Mouse (Mus musculus) myocyte (in vitro differentiated cells): ENCODE data around the gene Icam2. TPM values are rescaled to one million over a fixed set of nuclear protein-coding genes. Genes with fewer than 3 reads are reported as not detected.

Experiments used
- H3K27me3 ChIP-seq: one replicate; pipeline ENCODE4 v1.6.1; 2011; ENCODE audit not compliant: control insufficient read depth, insufficient read depth, insufficient read length
- H3K36me3 ChIP-seq: one replicate; pipeline ENCODE4 v1.6.1; 2011; ENCODE audit not compliant: control insufficient read depth, insufficient read depth
- H3K4me2 ChIP-seq: one replicate; pipeline ENCODE4 v1.6.1; 2011; ENCODE audit warnings: low read depth, control low read depth
- H3K4me3 ChIP-seq: one replicate; pipeline ENCODE4 v1.5.1; 2011; ENCODE audit warnings: mild to moderate bottlenecking, control low read depth, moderate library complexity
- H3K79me2 ChIP-seq: one replicate; pipeline ENCODE4 v1.6.1; 2011; ENCODE audit not compliant: control insufficient read depth, insufficient read depth
- H3ac ChIP-seq: one replicate; pipeline ENCODE4 v1.6.1; 2011; ENCODE audit not compliant: control insufficient read depth, insufficient read length
- CEBPB ChIP-seq: IDR thresholded peaks from 2 replicates; pipeline ENCODE4 v1.6.1; 2011; ENCODE audit warnings: mild to moderate bottlenecking, moderate library complexity; ENCODE audit not compliant: poor library complexity, insufficient read depth, severe bottlenecking
- E2F4 ChIP-seq: IDR thresholded peaks from one replicate; pipeline ENCODE4 v1.6.1; 2011; ENCODE audit warnings: mild to moderate bottlenecking, control low read depth, moderate library complexity; ENCODE audit not compliant: insufficient read depth
- MAX ChIP-seq: IDR thresholded peaks from one replicate; pipeline ENCODE4 v1.6.1; 2011; ENCODE audit warnings: low read depth, mild to moderate bottlenecking, control low read depth
- MYOD1 ChIP-seq, 3 experiments: IDR thresholded peaks; one replicate each; pipeline ENCODE4 v1.6.1; 2011; ENCODE audit warnings: control low read depth in 2 of 3, low read depth in 2 of 3, mild to moderate bottlenecking in 2 of 3, moderate library complexity in 1 of 3; ENCODE audit not compliant: insufficient read length in 2 of 3, control insufficient read depth in 1 of 3
- MYOG ChIP-seq, 3 experiments: IDR thresholded peaks; one replicate each; pipeline ENCODE4 v1.6.1; 2011; ENCODE audit warnings: control low read depth in 2 of 3, low read depth in 2 of 3, mild to moderate bottlenecking in 2 of 3; ENCODE audit not compliant: insufficient read length in 2 of 3, control insufficient read depth in 1 of 3, insufficient read depth in 1 of 3
- POLR2A ChIP-seq: IDR thresholded peaks from one replicate; pipeline ENCODE4 v1.6.1; 2011; ENCODE audit warnings: low read depth, mild to moderate bottlenecking, control low read depth, moderate library complexity; ENCODE audit not compliant: insufficient read length
- POLR2AphosphoS2 ChIP-seq: IDR thresholded peaks from one replicate; pipeline ENCODE4 v1.6.1; 2011; ENCODE audit warnings: low read depth, control low read depth; ENCODE audit not compliant: insufficient read length
- REST ChIP-seq: IDR thresholded peaks from one replicate; pipeline ENCODE4 v1.6.1; 2011; ENCODE audit warnings: mild to moderate bottlenecking, control low read depth, moderate library complexity; ENCODE audit not compliant: insufficient read depth, insufficient read length
- SRF ChIP-seq: IDR thresholded peaks from one replicate; pipeline ENCODE4 v1.6.1; 2011; ENCODE audit warnings: low read depth; ENCODE audit not compliant: control insufficient read depth, insufficient read length
- TCF12 ChIP-seq: IDR thresholded peaks from one replicate; pipeline ENCODE4 v1.6.1; 2011; ENCODE audit warnings: mild to moderate bottlenecking, control low read depth; ENCODE audit not compliant: poor library complexity, insufficient read depth, severe bottlenecking
- TCF3 ChIP-seq: IDR thresholded peaks from one replicate; pipeline ENCODE4 v1.6.1; 2011; ENCODE audit warnings: low read depth, control low read depth; ENCODE audit not compliant: insufficient read length
- USF1 ChIP-seq: IDR thresholded peaks from one replicate; pipeline ENCODE4 v1.6.1; 2011; ENCODE audit warnings: low read depth, mild to moderate bottlenecking, control low read depth, moderate library complexity
- polyA plus RNA-seq: library from polyadenylated mRNA; unstranded; fragments of >200 nt; fragmentation: generic; extraction: Trizol; gene quantifications from one replicate; pipeline ENCODE4 v1.2.1, GENCODE M21; 2012; ENCODE audit warnings: missing spikeins

The Icam2 gene
- polyA plus RNA-seq, 1 experiment: not detected

DNA sequence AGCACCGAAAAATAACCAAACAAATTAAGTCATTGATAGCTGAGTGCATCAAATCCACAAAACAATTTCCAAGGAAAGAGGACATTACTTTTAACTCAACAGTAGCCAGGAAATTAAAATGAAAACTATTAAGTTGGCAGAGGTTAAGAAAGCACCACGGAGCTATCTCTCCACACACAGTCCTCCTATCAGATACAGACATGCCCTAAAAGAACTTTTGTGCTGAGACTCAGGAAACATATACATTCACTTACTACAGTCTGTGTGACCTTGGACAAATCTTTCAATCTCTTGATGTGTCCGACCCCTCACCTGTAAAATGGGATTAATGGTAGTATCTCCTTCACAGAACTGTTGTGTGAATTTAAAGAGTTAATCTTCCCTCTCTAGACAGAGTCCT is 1.5 kb downstream of the Icam2 start:
- TF ChIP-seq MAX (no peak), USF1 (no peak), POLR2A (no peak), E2F4 (no peak), SRF (no peak)
- Histone ChIP-seq H3K4me2 (no peak overlapping the region), H3K36me3 (no peaks in the 10 kb centered on the region), H3K4me3 (no peak overlapping the region), H3K79me2 (no peaks in the 10 kb centered on the region), H3K27me3 (no peaks in the 10 kb centered on the region), H3ac (no peak overlapping the region)

DNA sequence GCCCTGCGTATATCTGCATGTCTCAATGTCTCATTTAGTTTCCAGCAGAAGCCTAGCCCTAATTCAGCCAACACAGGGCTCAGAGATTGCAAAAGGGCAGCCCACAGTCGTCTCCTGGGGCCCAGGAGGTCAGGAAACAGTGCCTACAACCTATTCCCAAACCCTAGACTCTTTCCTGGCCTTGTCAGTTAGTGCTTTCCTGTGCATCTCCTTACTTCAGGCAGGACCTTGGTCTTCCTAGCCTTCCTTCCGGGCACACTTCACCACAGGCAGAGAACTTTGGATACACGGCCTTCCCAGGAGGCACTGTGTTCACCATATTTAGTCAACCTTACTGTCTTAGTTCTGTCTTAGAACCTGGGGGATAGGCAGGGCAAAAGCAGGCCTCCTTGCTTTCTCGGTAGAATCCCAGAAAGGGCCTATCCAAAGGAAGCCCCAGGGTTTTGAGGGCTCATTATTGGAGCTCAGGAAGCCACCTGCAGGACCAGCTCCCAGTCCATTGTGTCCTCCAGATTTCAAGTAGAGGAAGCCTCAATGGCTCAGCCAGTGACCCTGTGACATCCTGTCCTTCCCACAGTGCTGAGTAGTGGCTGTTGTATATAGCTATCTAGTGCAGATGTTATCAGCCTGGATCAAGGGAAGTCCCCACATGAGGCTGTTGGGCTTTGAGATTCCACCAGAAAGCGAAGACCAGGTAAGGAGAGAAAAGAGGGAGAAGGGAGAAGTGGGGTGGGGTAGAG is 4.7 kb downstream of the Icam2 start:
- H3K27me3 ChIP-seq: peaks cover 17% of the 10 kb centered on the region

DNA sequence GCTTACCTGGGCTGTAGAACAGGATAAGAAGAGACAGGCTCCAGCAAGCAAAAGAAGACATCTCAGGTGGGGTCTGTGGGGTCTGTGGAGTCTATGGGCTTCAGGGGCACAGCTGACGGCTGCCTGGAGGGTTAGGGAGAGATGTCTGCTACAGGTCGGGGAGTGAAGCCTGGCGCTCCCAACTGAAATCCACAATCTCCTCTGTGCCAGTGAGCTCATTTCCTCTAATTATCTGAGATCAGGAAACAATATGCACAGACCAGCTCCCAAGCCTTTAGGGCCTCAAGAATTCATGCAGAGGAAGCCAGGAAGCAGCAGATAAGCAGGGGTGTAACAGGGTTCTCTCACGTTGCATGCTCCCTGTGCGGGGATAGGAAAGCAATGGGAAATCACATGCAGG is 5.5 kb downstream of the Icam2 start:
- no peak overlapping the region for H3K4me2 ChIP-seq
- no peak for TF ChIP-seq REST
- TF ChIP-seq USF1: no peak
- TF ChIP-seq MYOD1 (IDR thresholded peaks at IDR 0.05; ENCODE audit: control insufficient read depth in 1 of 3, insufficient read length in 2 of 3, low read depth in 2 of 3): no peak
- TF ChIP-seq E2F4: no peak
- no peak for TF ChIP-seq TCF3
- TF ChIP-seq MYOG (IDR thresholded peaks at IDR 0.05; ENCODE audit: control insufficient read depth in 1 of 3, insufficient read depth in 1 of 3, insufficient read length in 2 of 3, low read depth in 2 of 3): no peak
- TF ChIP-seq POLR2A: no peak
- TF ChIP-seq CEBPB: no peak
- TF ChIP-seq MAX: no peak
- TF ChIP-seq SRF: no peak
- H3K4me3 ChIP-seq: no peak overlapping the region
- H3ac ChIP-seq: no peak overlapping the region
- H3K79me2 ChIP-seq: no peaks in the 10 kb centered on the region
- H3K27me3 ChIP-seq: peaks cover 25% of the 10 kb centered on the region
- H3K36me3 ChIP-seq: no peaks in the 10 kb centered on the region

More for the DNA sequence above, 4.7 kb downstream of the Icam2 start:
- no peaks in the 10 kb centered on the region for H3K36me3 ChIP-seq
- TF ChIP-seq MYOD1 (IDR thresholded peaks at IDR 0.05; ENCODE audit: control insufficient read depth in 1 of 3, insufficient read length in 2 of 3, low read depth in 2 of 3) (no peak), USF1 (no peak), SRF (no peak), REST (no peak), MAX (no peak), TCF3 (no peak), CEBPB (no peak), E2F4 (no peak), POLR2A (no peak), POLR2AphosphoS2 (no peak), MYOG (IDR thresholded peaks at IDR 0.05; ENCODE audit: control insufficient read depth in 1 of 3, insufficient read depth in 1 of 3, insufficient read length in 2 of 3, low read depth in 2 of 3) (no peak)
- H3K4me3 ChIP-seq: no peak overlapping the region
- H3ac ChIP-seq: no peak overlapping the region
- H3K79me2 ChIP-seq: no peaks in the 10 kb centered on the region
- no peak overlapping the region for H3K4me2 ChIP-seq

DNA sequence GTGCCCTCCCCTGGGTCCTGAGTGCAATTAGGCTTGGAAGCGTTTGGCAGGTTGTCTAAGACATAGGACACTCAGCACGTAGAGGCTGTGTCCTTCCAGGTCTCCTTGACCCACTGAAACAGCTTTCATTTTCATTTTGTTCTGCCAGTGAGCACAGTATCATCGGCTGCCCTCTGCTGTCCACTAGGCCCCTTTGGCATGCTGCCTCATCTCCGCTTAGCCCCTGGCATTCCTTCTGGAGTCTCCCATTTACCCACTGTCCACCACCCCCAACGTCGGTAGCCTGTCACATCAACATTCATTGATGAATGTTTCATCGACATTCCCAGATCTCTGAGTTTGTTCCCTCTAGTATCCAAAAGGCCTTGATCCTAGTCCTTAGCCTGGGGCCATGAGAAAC is 6.0 kb downstream of the Icam2 start:
- TF ChIP-seq SRF: no peak
- TF ChIP-seq TCF3: no peak
- no peak for TF ChIP-seq CEBPB
- H3ac ChIP-seq: no peak overlapping the region
- H3K79me2 ChIP-seq: no peaks in the 10 kb centered on the region
- no peaks in the 10 kb centered on the region for H3K36me3 ChIP-seq
- H3K4me2 ChIP-seq: no peak overlapping the region
- H3K4me3 ChIP-seq: no peak overlapping the region
- peaks cover 30% of the 10 kb centered on the region for H3K27me3 ChIP-seq

DNA sequence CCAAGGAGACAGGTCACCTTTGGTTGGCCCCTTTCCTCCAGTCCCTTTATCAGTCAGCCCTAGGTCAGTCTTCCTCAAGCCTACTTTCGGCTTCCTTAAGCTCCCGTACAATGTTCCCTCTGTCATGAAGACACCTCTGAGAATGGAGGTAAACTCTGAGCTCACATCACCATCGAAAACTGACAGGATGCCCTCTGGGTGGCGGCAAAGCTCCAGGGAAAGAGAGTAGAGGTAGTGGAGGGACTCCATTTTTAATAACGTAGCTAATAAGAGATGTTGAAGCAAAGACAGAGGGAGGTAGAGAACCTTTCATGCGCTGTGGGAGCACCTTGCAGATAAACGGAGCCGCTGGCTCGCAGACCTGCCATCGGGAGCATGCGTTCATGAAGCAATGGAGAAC is 6.9 kb downstream of the Icam2 start:
- Histone ChIP-seq H3K4me2 (no peak overlapping the region), H3K4me3 (no peak overlapping the region)
- TF ChIP-seq TCF3: no peak
- no peak for TF ChIP-seq REST
- no peak for TF ChIP-seq TCF12
- TF ChIP-seq POLR2AphosphoS2: no peak
- TF ChIP-seq E2F4: no peak
- TF ChIP-seq SRF: no peak
- no peak for TF ChIP-seq CEBPB

More for the DNA sequence above, 6.9 kb downstream of the Icam2 start:
- no peak overlapping the region for H3ac ChIP-seq
- no peaks in the 10 kb centered on the region for H3K36me3 ChIP-seq
- H3K79me2 ChIP-seq: no peaks in the 10 kb centered on the region
- H3K27me3 ChIP-seq: peaks cover 39% of the 10 kb centered on the region
